Mouse (Mus musculus): ENCODE data around the gene Tgtp1. TPM values are rescaled to one million over a fixed set of nuclear protein-coding genes. Genes with fewer than 3 reads are reported as not detected.

Gene Tgtp1
- polyA plus RNA-seq (2012; ENCODE audit: low replicate concordance) = 2.3 and 4.4 TPM in 2 replicates

DNA sequence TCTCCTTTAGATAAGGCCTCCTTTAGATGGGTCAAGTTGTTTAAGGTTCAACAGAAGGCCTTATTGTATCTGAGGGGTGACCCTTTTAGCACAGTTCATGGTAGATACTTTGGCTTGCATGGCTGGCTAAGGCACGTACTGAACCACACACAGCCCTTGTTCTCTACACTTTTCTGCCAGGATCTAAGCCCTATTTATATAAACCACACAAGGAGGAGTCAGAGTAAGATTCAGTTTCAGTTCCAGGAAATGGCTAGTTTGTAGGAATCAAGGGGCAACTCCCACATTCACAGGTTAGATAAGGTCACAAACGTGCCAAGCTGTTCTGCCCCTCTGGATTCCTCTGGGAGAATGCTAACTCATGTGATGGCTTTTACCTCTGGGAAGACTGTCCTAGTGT, at the start of gene Tgtp1:
Gene Tgtp1 (minus strand): TSS at position 155 of the 400 bp plus-strand sequence.

DNA sequence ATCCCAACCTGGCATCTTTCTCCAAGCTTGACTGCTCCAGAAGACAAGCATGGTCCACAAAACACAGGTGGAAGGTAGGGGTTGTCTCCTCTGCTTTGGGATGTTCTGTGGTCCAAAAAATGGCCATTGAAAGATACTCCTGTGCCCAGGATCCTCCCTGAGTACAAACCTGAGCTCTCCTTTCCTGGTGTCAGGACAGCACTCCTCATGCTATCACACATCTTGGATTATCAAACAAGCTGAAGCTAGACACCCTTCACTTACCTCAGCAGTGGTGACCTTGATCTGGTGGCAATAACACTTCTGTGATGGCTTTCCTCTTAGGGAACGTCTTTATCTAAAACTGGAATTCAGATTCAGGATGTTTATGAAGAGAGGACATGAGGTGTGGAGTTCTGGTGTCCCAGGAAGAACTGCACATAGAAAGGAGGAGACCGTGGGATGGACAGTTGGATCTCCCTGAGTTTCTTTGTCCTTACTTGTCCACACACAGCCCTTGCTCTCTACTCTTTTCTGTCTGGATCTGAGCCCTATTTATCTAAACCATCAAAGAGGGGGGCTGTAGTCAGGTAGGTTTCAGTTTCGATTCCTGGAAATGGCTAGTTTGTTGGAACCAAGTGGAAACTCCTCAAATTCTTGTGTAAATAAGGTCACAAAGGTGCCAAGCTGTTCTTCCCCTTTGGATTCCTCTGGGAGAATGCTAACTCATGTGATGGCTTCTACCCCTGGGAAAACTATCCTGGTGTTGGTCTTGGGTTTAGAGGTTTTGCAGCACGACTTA, 2.0 kb downstream of the Tgtp1 start, which contains the start of gene Gm12185:
Gene Gm12185 (minus strand): TSS at position 487 of the 781 bp plus-strand sequence.

DNA sequence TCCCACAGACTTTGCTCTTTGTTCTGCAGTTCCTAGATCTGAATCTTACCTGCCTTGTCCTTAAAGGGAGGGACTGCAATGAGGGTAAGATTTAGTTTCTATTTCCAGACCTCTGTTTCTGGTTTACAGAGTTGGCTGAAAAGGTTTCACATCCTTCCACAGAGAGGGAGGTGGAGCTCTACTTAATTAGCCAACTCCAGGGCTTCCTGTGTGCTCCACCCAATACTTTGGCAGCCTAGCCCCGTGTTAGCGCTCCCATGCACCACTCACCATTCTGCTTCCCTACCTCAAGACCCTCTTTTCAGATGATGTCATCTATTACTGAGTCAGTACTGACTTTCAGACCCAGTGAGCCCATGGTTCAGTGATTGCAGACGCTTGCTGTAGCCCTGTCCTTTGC, 14.7 kb downstream of the Tgtp1 start, which contains the start of gene 9930111J21Rik1:
Gene 9930111J21Rik1 (minus strand): TSS at position 148 of the 400 bp plus-strand sequence.

DNA sequence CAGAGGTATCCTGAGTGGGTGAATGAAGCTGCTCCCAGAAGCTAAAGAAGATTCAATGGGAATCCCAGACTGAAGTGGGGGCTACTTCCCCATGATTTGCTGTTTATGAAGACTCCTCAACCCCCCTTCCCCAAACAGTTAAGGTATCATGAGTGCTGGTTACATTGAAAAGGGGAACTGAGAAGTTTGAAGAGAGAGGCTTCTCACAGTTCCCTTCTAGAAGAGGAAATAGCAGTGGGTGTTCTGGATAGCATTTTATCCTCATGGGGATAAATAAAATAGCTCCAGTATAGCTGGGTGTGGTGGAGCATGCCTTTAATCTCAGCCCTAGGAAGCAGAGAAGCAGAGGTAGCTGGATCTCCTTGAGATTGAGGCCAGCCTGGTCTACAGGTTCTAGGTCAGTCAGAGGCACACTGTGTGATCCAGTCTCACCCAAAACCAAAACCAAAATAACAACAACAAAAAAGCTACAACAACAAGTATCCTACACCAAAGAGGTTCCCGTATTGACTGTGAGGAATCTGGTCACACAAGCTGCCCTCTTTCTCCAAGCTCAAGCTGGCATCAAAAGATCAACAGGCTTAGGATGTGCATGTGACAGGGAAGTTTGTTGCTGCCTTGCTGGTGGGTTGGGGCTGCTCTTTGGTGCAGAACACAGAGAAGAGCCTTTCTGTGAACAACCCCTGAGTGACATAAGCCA, 15.6 kb downstream of the Tgtp1 start, which contains the start of gene Olfr56:
Gene Olfr56 (plus strand): TSS at position 650 of the 700 bp plus-strand sequence.

DNA sequence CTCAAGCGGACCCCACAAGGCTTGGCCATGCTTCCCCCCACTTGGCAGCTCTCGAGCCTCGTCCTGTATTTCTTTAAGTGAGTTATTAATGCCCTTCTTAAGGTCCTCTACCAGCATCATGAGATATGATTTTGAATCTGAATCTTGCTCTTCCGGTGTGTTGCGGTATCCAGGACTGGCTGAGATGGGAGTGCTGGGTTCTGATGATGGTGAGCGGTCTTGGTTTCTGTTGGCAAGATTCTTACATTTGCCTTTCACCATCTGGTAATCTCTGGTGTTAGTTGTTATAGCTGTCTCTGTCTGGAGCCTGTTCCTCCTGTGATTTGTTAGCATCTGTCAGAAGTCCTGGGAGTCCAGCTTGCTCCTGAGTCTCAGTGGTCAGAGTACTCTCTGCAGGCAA, 47.9 kb downstream of the Tgtp1 start, which contains the start of gene Psme2b:
Gene Psme2b (minus strand): TSS at position 101 of the 400 bp plus-strand sequence.

Other genes with a start within 250 kb of the Tgtp1 start
- gene Rack1, start 193.8 kb downstream of the Tgtp1 start, polyA plus RNA-seq (2012; ENCODE audit: low replicate concordance) = 358 and 3,878 TPM in 2 replicates
- gene Trim41, start 176.8 kb downstream of the Tgtp1 start, polyA plus RNA-seq (2012; ENCODE audit: low replicate concordance) = 42.0 and 70.1 TPM in 2 replicates
- 60.8 and 116 TPM in 2 replicates for gene Trim7, start 168.0 kb downstream of the Tgtp1 start, polyA plus RNA-seq (2012; ENCODE audit: low replicate concordance)
- 18.1 and 57.7 TPM in 2 replicates for gene Gm12184, start 167.5 kb downstream of the Tgtp1 start, polyA plus RNA-seq (2012; ENCODE audit: low replicate concordance)
- 5.7 and 6.1 TPM in 2 replicates for gene Irgm1, start 122.5 kb downstream of the Tgtp1 start, polyA plus RNA-seq (2012; ENCODE audit: low replicate concordance)
- gene Gm5431, start 92.0 kb downstream of the Tgtp1 start, polyA plus RNA-seq (2012; ENCODE audit: low replicate concordance) = 0.40 and 0.45 TPM in 2 replicates
- 4.0 and 21.9 TPM in 2 replicates for gene Psme2b, start 48.0 kb downstream of the Tgtp1 start, polyA plus RNA-seq (2012; ENCODE audit: low replicate concordance)
- gene Olfr56, start 15.3 kb downstream of the Tgtp1 start, polyA plus RNA-seq (2012; ENCODE audit: low replicate concordance) = 0.04 and 0.08 TPM in 2 replicates
- 6.6 and 11.8 TPM in 2 replicates for gene 9930111J21Rik1, start 14.8 kb downstream of the Tgtp1 start, polyA plus RNA-seq (2012; ENCODE audit: low replicate concordance)
- gene Gm12185, start 1.9 kb downstream of the Tgtp1 start, polyA plus RNA-seq (2012; ENCODE audit: low replicate concordance) = 0.11 and 0.20 TPM in 2 replicates
- 9.9 and 21.1 TPM in 2 replicates for gene 9930111J21Rik2, start 57.1 kb upstream of the Tgtp1 start, polyA plus RNA-seq (2012; ENCODE audit: low replicate concordance)
- gene Tgtp2, start 70.0 kb upstream of the Tgtp1 start, polyA plus RNA-seq (2012; ENCODE audit: low replicate concordance) = 10.4 and 14.3 TPM in 2 replicates
- 8.0 and 8.1 TPM in 2 replicates for gene Ifi47, start 82.4 kb upstream of the Tgtp1 start, polyA plus RNA-seq (2012; ENCODE audit: low replicate concordance)
- not detected in 2 replicates for gene Olfr1396, start 120.7 kb upstream of the Tgtp1 start, polyA plus RNA-seq (2012; ENCODE audit: low replicate concordance)
- gene Olfr1395, start 148.1 kb upstream of the Tgtp1 start, polyA plus RNA-seq (2012; ENCODE audit: low replicate concordance) = not detected in 2 replicates
- not detected in 2 replicates for gene Olfr1394, start 160.2 kb upstream of the Tgtp1 start, polyA plus RNA-seq (2012; ENCODE audit: low replicate concordance)
- gene Btnl9, start 193.0 kb upstream of the Tgtp1 start, polyA plus RNA-seq (2012; ENCODE audit: low replicate concordance) = 0.81 and 2.0 TPM in 2 replicates
- 13.0 and 14.0 TPM in 2 replicates for gene Zfp62, start 209.1 kb upstream of the Tgtp1 start, polyA plus RNA-seq (2012; ENCODE audit: low replicate concordance)

Data from hematopoietic multipotent progenitor cell, adult 10-12 weeks (in vitro differentiated cells).